Mouse (Mus musculus) skeletal muscle tissue, adult 2 months (tissue): ENCODE results near the gene Rtl6.

ENCODE experiments used
- DNase-seq: peaks from one replicate; pipeline ENCODE4 v3.0.0-alpha.2; 2012; ENCODE audit warnings: low read depth, low spot score

Rtl6 gene

DNA sequence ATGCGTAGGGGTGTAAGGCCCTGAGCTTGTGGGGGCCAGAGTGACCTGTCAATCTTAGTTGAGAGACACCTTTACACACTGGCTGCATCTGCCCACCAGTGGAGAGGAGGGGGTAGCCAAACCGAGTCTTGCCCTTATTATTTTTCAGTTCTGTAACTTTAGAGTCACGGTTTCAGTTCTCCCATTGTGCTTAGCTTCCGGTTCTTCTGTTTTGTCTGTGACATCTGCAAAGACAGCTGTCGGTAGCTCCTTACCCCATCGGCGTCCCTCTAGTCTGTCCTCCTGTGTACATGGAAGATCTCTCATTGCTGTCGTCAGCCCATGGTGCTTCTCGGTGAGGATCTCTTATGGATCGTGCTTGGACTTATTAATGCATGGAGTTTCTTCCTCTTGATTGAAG, 20.5 kb downstream of the Rtl6 start:
- DNase-seq, result peak; percentile 10

DNA sequence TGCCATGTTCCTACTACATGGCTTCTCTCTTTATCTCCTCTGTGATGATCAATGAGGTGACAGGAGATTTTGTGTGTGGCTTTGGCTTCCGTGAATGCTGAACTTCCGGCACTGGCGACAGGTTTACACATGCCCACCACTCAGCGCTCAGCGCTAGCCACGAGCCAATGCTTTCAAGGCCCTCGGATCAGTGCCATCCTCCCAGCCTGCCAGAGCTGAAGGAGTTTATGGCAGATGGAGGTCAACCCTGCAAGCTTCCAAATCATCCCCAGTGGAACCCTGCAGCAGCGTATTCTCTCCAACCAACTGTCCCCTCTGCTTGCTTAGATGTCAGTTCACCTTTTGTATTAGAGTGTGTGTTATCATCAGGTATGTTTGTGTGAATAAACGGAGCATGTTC, 21.0 kb downstream of the Rtl6 start:
- DNase-seq, result no peak

GRCm38 (mm10) chr15:84535953-84536352, 21.7 kb downstream of the Rtl6 start:
- no peak for DNase-seq

GRCm38 (mm10) chr15:84532211-84532610, 25.4 kb downstream of the Rtl6 start:
- no peak for DNase-seq

DNA sequence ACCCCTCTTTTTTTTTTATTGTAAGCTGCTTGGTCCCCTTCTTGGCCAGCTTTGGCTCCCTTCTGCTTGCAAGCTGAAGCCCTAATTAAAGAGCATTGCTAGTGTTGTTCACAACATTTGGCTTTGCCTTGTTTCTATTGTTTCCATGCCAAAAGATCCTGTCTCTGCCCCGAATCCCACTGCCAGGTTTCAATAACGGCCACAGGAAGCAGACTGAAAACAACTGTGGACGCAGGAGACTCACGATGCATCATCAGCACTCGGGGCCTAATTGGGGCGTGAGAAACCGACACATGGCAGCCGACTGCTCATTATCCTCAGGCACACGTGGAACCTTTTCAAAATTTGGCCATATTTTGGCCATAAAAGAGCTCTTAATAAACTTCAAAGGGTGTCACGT, 26.1 kb downstream of the Rtl6 start:
- DNase-seq, result no peak

- no peak for DNase-seq
These were observed 30.7 kb downstream of the Rtl6 start for GRCm38 (mm10) chr15:84526921-84527320.

GRCm38 (mm10) chr15:84525222-84525883, 32.3 kb downstream of the Rtl6 start:
- DNase-seq, result no peak

GRCm38 (mm10) chr15:84522953-84523689, 34.5 kb downstream of the Rtl6 start:
- DNase-seq, result no peak

DNA sequence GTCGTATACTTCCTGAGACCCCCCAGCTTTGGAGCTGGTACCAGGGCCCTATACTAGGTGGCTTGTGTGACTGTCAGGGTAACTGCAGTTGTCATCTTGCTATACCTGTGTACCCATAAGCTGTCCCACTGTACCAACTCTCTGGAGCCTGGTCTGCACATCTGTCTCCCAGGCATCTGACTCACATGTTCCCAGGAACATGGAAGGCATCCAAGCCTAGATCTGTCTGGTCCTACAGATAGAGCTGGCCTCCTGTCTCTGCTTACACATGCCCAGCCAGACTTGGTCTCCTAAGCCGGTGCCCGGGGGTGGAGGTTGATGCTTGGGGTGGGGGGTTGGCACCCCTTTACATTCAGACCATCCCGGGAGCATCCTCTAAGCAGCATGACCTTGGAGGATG, 36.1 kb downstream of the Rtl6 start:
- no peak for DNase-seq

DNA sequence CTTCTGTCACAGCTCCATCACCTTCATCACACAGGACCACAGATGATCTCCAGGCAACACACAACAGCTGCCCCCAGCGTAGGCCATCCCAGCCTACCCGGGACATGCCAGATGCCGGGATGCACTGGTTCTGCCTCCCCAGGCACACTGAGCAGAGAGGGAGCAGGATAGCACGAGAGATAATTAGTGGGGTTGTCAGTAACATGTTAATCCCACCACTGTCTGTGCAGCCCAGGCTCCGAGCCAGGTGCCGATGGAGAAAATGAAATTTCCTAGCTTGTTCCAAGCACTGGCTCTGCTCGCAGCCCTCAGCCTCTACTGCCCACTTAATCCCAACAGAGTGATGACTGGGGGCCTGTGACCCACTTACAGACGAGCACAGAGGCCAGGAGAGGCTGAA, 39.1 kb downstream of the Rtl6 start:
- no peak for DNase-seq

GRCm38 (mm10) chr15:84512626-84513296, 44.9 kb downstream of the Rtl6 start:
- no peak for DNase-seq

- DNase-seq, result no peak
These were observed 47.6 kb downstream of the Rtl6 start for GRCm38 (mm10) chr15:84509981-84510380.

GRCm38 (mm10) chr15:84509161-84509560, 48.5 kb downstream of the Rtl6 start:
- no peak for DNase-seq

DNA sequence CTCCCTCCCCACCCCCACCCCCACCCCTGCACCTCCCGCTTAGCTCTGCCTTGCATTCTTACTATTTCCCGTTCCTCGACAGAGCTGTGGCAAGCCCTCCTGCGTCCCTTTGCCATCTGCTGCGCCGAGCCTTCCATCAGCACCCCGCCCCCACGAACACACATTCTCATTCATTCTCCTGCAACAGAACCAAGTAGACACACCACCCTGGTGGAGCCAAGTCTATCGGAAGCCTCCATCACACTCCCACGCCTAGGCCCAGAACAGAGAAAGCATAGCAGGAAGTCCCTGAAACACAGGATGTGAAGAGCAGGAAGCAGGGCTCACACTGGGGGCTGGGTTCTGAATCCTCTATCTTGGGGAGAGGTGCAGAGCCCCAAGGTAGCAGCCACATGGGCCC, 51.6 kb downstream of the Rtl6 start:
- no peak for DNase-seq

DNA sequence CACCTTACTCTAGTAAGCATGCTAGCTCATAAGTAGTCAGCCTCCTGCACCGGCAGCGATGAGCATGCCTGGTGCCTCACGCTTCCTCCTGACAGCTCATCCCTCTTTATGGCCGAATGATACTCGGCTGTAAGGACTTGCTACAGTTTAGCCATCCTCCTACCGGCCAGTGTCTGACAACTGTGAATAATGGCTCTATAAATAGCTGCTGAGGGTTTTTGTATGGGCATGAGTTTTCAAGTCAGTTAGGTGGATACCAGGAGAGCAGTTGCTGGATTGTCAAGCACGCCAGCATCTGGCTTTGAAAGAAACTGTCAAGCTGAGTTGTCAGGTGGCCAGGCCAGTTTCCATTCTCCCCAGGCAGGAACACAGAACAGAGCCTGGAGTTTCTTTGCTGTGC, 52.7 kb downstream of the Rtl6 start:
- no peak for DNase-seq
